Mouse (Mus musculus) E14TG2a.4 (cell line): ENCODE data around the gene Foxo3.

ENCODE experiments used
- H3K27me3 ChIP-seq: 2 replicates; pipeline ENCODE4 v1.6.1; 2014; ENCODE audit warnings: low read length, control low read depth; ENCODE audit not compliant: insufficient read depth
- H3K36me3 ChIP-seq: 2 replicates; pipeline ENCODE4 v1.6.1; 2014; ENCODE audit warnings: low read length, control low read depth; ENCODE audit not compliant: insufficient read depth
- H3K4me1 ChIP-seq: replicated peaks from 2 replicates; pipeline ENCODE4 v1.6.1; 2014; ENCODE audit warnings: low read depth, low read length, control low read depth
- H3K4me3 ChIP-seq: replicated peaks from 2 replicates; pipeline ENCODE4 v1.5.1; 2014; ENCODE audit warnings: mild to moderate bottlenecking, low read length
- H3K9me3 ChIP-seq: 2 replicates; pipeline ENCODE4 v1.6.1; 2014; ENCODE audit warnings: low read length, control low read depth
- CTCF ChIP-seq: conservative IDR thresholded peaks from 2 replicates; pipeline ENCODE4 v1.5.1; 2014; ENCODE audit warnings: low read length
- NANOG ChIP-seq: IDR thresholded peaks from 2 replicates; pipeline ENCODE4 v1.6.1; 2014; ENCODE audit warnings: borderline replicate concordance, low read length, mixed read lengths
- POU5F1 ChIP-seq: IDR thresholded peaks from 2 replicates; pipeline ENCODE4 v1.6.1; 2014; ENCODE audit warnings: low read length, borderline replicate concordance

Foxo3 gene

GRCm38 (mm10) chr10:42134759-42135702 lies 141.5 kb downstream of the Foxo3 start:
- H3K9me3 ChIP-seq = 0 out of 2 replicates have a peak, but pooled peaks cover 4% of the 10 kb centered on the region
- no peak overlapping the region for H3K4me3 ChIP-seq
- peaks cover 32% of the 10 kb centered on the region for H3K4me1 ChIP-seq
- TF ChIP-seq POU5F1 (no peak), NANOG (no peak), CTCF (no peak)
- no peaks in the 10 kb centered on the region for H3K36me3 ChIP-seq
- peaks cover 3% of the 10 kb centered on the region; the same call in 1 of the 2 replicates for H3K27me3 ChIP-seq
